Mouse (Mus musculus) kidney, adult 18-20 months (tissue): ENCODE data around the gene Krtap19-1.

Experiments used
- DNase-seq: peaks from one replicate; pipeline ENCODE4 v3.0.0; 2021

The Krtap19-1 gene

DNA sequence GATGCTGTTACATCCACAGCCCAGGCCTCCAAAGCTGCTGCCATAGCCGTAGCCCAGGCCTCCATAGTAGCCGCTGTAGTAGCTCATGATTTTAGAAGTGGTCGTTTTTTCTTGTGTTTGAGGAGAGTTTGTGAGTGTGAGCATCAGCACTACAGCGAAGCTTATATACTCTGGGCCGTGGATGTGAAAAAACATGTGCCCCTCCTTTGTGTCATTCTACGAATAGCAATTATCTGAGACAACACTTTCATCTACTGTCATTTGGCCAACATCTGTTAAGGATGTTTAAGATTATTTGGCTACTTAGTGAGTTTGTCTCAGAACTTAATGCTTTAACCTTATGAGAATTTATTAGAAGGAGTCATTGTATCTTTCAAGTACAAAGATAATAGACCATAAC is at the start of gene Krtap19-1:
TSS of gene Krtap19-1 (minus strand) at position 101 of the 400 bp plus-strand sequence.
- no peak for DNase-seq

DNA sequence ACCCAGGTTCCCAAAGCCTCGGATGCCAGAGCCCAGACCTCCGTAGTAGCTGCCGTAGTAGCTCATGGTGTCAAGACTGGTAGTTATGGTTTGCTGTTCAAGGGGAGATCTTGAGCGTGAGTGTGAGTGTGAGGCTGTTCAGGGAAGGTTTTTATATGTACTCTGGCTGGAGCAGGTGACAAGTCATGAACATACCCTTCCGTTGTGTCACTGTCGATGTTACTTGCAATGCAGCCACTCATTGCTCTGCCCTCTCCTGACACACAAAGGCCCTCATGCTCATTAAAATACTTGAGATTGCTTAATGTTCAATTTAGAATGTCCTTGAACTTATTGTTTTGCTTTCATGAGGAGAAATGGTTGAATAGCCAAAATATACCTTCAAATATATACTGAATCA is 27.1 kb upstream of the Krtap19-1 start, which contains the start of gene Krtap19-5:
TSS of gene Krtap19-5 (minus strand) at position 101 of the 400 bp plus-strand sequence.
- DNase-seq = no peak

DNA sequence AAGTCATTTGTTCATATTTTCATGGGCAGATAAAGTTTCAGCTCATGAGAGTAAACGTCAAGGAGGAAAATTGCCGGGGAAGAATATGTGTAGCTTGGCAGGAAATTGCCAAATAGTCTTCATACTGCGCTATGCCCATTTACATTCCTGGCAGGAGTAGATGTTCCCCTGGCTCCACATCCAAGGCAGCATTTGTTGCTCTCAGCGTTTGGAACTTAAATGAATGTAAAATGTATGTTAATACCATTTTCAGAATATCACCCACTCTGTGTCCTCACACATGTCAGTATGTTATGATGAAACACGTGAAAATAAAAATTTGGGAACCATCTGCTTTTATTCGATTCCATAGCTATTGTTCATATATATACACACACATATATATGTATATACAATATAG is 17.7 kb upstream of the Krtap19-1 start:
- no peak for DNase-seq

DNA sequence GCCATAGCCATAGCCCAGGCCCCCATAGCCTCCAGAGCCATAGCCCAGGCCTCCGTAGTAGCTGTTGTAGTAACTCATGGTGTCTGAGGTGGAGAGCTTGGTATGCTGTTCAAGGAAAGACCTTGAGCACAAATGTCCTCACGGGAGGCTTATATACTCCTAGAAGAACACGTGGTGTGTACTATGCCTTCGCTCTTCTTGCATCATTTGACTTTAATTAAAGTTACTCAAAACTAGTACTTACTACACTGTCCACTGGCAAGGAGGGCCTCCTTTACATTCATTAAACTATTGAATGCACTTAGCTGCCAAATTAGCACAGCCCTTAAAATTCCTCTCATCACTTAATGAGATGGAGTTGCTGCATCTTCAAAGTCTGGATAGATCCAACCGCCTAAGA is 15.8 kb upstream of the Krtap19-1 start, which contains the start of gene Krtap19-4:
TSS of gene Krtap19-4 (minus strand) at position 101 of the 400 bp plus-strand sequence.
- DNase-seq = no peak

DNA sequence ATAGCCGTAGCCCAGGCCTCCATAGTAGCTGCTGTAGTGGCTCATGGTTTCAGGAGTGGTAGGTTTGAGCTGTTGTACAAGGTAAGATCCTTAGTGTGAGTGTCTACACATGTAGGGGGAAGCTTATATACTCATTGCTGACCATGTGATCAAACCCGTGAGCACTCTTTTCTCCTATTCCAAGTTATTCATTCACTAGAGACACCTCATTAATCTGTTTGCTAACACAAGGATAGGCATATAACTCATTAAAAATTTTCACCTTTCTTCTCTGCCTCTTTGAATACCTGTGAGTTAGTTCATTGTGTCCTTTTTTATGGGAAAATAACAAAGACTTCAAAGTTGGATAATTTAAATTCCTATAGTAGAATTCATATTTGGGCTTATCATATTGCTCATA is 8.7 kb upstream of the Krtap19-1 start, which contains the start of gene Krtap19-3:
TSS of gene Krtap19-3 (minus strand) at position 101 of the 400 bp plus-strand sequence.
- DNase-seq = no peak

DNA sequence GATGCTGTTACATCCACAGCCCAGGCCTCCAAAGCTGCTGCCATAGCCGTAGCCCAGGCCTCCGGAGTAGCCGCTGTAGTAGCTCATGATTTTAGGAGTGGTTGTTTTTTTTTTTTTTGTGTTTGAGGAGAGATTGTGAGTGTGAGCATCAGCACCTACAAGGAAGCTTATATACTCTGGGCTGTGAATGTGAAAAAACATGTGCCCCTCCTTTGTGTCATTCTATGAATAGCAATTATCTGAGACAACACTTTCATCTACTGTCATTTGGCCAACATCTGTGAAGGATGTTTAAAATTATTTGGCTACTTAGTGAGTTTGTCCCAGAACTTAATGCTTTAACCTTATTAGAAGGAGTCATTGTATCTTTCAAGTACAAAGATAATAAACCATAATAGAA is 5.0 kb upstream of the Krtap19-1 start, which contains the start of gene Krtap19-2:
TSS of gene Krtap19-2 (minus strand) at position 101 of the 400 bp plus-strand sequence.
- DNase-seq = no peak

DNA sequence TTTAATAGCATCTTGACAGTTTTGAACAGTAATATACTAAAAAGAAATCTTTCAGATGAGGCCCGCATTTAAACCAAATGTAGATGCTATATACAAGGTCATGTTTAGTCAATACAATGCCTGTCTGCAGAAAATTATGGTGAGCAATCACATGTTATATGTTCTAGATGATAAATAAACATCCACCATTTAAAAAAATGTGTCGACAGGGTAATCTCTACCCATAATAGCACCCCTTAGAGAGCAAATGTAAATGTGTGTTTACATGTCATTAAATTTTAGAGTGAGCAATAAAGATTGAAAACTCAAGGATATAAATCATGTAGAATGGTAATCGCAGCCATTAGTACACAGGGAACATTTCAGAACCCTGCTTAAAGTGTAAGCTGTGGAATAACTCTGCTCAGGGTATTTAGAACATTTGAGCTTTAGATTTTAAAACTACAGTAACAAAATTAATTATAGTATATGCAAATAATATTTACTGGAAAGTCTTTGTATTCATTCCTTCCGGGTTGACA is 4.3 kb downstream of the Krtap19-1 start:
- DNase-seq = no peak

DNA sequence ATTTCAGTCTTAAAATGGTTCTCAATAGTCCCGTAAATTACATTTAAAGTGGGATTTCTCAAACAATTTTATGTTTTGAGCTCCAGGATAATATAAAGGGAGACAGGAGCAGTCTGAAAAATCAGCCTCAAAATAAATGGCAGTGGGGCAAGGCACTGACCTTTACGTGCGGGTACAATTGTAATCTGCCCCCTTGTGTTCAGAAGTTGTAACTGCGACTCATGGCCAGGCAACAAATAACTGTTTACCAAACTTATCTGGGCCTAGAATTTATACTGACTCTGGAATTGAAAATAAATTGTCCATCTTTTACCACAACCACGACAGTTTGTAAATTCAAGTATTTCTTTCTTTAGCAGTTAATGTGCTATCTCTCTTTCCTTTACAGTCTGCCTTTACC is 17.8 kb downstream of the Krtap19-1 start:
- DNase-seq = peak; percentile 7

DNA sequence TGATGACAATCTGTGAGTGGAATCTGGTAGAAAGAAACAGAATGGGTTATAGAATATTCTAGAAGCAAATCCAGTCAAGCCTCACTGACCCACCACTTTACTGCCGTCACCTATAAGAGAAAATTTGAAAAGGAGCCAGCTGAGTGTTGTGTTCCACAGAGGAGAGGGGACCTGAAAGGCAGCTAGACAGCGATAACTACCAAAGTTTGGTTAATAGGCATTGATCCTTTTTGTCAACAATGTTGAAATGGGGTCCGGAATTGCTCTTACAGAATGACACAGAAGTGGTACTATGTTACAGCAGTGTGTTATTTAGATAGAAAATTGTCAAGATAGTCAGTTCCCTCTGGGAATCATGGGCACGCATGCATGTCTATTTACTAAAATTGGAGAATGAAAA is 20.7 kb downstream of the Krtap19-1 start:
- DNase-seq = no peak

DNA sequence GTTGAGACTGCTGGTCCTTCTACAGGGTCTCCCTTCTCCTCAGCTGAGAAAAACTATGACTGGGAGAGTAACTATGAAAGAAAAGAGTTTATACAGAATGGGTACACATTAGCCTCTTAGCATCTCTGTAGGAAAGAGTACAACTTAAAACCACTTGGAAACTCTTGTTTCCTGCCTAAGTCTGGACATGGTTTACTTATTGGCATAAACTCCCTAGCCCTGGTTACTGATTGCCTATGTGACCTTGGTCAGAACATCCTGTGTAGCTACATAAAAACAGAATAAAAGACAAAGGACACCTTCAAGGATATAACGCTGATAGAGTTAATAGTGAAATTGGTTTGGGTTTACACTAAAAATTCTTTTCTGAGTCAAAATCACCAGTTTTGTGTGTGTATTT is 21.8 kb downstream of the Krtap19-1 start:
- DNase-seq = no peak

DNA sequence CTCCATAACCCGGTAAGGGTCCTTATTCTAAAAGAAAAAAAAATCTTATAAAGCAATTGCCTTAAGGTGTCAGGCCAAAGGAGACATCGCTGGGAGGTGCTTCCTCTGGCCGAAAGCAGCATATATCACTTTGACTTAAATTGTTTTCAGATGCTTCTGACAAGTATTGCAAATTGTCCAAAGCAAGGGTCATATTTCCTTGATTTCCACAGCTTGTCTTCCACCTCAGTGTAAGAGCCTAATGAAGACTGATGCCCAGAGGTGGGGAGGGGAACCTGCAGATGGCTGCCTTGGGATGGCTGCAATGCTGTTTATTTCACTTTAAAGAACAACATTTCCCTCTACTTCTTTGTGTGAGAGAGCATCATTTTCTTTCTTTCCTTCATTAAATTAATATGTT is 42.2 kb downstream of the Krtap19-1 start:
- no peak for DNase-seq

DNA sequence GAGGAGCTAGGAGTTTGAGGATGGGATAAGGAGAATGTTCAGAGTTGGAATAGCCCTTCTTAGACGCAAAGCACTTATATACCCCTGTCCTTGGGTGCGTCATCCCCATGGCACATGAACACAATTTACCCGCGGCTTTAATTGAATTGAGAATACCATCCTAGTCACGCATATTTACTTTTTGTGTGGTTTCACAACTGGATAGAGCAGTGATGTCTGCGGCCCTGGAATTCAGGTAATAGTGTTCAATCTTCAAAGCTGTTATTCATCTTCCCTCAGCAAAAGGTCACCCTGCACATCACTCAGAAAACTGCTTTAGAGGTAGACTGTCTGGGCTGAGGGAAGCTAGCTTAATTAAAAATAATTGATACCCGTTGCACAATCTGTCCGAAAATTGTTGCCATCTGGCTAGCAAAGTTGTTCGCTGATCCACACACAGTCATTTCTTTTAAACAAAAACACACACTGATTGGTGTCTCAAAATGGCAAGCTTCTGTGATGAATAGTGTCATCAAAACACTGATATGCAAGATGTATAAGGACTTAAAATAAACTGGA is 43.0 kb downstream of the Krtap19-1 start, which contains the start of gene Krtap14:
TSS of gene Krtap14 (minus strand) at position 51 of the 558 bp plus-strand sequence.
- no peak for DNase-seq

DNA sequence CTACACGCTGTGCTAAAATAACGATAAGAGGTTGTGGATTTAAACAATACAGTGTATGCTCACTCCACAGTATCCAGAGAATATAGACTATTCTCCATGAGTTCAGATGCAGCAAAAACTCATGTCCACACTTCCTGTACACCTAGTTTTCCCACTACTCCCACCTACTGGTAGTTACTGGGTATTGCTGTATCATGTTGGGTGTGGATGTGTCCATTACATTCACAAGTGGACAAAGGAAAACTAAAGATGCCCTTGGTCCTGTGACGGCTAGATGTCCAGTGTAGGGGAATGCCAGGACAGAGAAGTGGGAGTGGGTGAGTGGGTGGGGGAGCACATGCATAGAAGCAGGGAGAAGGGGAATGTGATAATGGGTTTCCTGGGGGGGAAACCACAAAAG is 45.5 kb downstream of the Krtap19-1 start:
- DNase-seq = no peak

DNA sequence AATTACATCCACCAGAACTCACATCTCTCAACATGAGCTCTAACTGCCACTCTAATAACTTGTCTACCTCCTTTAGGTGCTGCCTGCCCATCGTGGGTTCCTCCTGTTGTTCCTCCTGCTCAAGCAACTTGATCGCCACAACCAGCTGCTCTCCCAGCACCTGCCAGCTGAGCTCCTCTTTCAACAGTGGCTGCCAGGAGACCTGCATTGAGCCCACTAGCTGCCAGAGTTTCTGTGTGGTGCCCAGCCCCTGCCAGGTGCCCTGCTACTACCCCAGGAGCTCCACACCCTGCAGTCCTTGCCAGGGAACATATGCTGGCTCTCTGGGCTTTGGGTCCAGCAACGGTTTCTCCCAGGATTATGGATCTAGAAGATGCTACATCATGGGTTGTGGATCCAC is 49.1 kb downstream of the Krtap19-1 start, which contains the start of gene Krtap15:
TSS of gene Krtap15 (plus strand) at position 150 of the 400 bp plus-strand sequence.
- no peak for DNase-seq
